Mouse (Mus musculus) E14TG2a.4 (cell line): ENCODE measurements around the gene Bglap.
A peak's percentile ranks its signal among the peaks of the same experiment; 100 is the strongest.

ENCODE experiments used
- CTCF ChIP-seq: conservative IDR thresholded peaks from 2 replicates; pipeline ENCODE4 v1.5.1; 2014; ENCODE audit warnings: low read length
- NANOG ChIP-seq: IDR thresholded peaks from 2 replicates; pipeline ENCODE4 v1.6.1; 2014; ENCODE audit warnings: borderline replicate concordance, low read length, mixed read lengths

- no peak for TF ChIP-seq CTCF
- TF ChIP-seq NANOG, result peak; percentile 40; the same call in 1 of the 2 replicates
These were observed 47.9 kb downstream of the Bglap start, which contains the start of the genes Tmem79 and Smg5 for GRCm38 (mm10) chr3:88336058-88337013.
